Mouse (Mus musculus) lung, postnatal 36 days (tissue): ENCODE data around the gene Zmiz1.

Source experiments
- DNase-seq: peaks from one replicate; pipeline ENCODE4 v3.0.0; 2022; ENCODE audit warnings: mixed read lengths

Zmiz1 gene

DNA sequence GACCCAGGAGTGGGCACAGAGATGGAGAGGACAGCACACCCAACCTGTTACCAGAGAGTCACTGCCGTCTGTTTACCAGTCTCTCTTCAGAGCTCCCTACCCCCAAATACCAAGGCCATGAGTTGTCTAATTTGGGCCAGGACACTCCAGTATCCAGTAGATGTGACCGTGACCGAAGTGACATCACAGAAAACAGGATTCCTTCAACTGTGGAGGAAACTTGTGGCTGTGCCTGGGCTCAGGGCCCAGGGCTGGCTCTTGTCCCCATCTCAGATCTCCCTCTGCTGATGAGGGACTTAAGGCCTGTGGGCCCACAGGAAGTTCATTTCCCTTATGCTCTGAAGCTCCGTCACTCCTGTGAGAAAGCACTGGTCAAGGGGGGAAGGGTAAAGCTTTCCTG is 249.5 kb downstream of the Zmiz1 start:
- DNase-seq: peak; percentile 65

GRCm38 (mm10) chr14:25708917-25709316 is 249.9 kb downstream of the Zmiz1 start:
- DNase-seq: no peak

GRCm38 (mm10) chr14:25710073-25710472 is 251.1 kb downstream of the Zmiz1 start:
- DNase-seq: peak; percentile 43

DNA sequence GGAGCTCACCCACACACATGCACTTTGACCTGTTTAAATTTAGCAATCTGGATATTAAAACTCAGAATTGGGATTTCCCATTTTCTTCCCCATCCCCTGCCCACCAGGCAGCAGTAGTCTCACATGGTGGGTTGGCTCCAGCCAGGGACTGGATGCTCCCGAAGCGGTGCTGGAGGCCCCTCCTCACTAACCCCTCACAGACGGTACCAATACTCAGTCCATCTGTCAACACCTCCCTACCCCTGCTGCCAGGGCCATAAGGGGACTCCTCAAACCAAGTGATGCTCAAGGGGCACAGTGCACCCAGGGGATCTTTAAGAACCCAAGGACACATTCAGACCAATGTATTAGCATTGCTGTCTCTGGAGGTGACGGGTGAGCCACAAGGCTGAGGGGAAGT is 251.7 kb downstream of the Zmiz1 start:
- no peak for DNase-seq

DNA sequence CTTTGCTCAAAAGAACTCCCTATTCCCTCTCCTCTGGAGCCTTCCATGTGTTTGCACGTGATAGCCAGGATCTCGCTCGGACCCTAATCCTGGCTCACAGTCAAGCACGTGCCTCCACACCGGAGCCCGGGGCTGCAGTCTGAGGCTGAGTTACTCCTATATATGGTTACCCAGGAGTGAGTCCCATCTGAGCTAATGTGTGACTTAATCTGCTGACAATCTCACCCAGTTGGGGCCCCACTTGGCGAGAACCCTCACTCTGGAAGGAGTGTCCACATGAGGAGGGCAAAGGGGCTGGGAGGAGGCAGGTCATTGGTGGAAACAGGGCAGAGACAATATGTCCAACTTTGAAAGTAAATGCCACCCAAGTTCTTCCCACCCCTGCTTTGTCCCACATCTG is 252.2 kb downstream of the Zmiz1 start:
- no peak for DNase-seq

- DNase-seq: no peak
Measured at GRCm38 (mm10) chr14:25711602-25712001, 252.6 kb downstream of the Zmiz1 start.

GRCm38 (mm10) chr14:25713443-25713842 is 254.5 kb downstream of the Zmiz1 start:
- DNase-seq: no peak
